Mouse (Mus musculus) hindbrain, postnatal 0 days (tissue): ENCODE measurements around the gene Fam192a. TPM values are rescaled to one million over a fixed set of nuclear protein-coding genes. Genes with fewer than 3 reads are reported as not detected.
A peak's percentile ranks its signal among the peaks of the same experiment; 100 is the strongest.

Source experiments
- ATAC-seq: fragments of 200-750 bp; cut with Nextera tagmentation; 2 replicates; pipeline ENCODE4 v1.8.0; 2017; ENCODE audit warnings: mild to moderate bottlenecking, moderate TSS enrichment, moderate library complexity
- DNase-seq: peaks from one replicate; pipeline ENCODE4 v3.0.0-alpha.2; 2015; ENCODE audit warnings: low spot score
- H3K27ac ChIP-seq: fragments of 300-500 bp; sonication (generic); 2 replicates; pipeline ENCODE4 v1.5.1; 2014; ENCODE audit warnings: mild to moderate bottlenecking
- H3K27me3 ChIP-seq: fragments of 300-500 bp; sonication (generic); 2 replicates; pipeline ENCODE4 v1.6.1; 2014; ENCODE audit warnings: low read length, mixed read lengths; ENCODE audit not compliant: insufficient read depth
- H3K36me3 ChIP-seq: fragments of 300-500 bp; sonication (generic); 2 replicates; pipeline ENCODE4 v1.6.1; 2014; ENCODE audit warnings: low read length, mixed read lengths; ENCODE audit not compliant: insufficient read depth
- H3K4me1 ChIP-seq: fragments of 300-500 bp; sonication (generic); 2 replicates; pipeline ENCODE4 v1.6.1; 2014; ENCODE audit warnings: antibody characterized with exemption, low read length, mixed read lengths; ENCODE audit not compliant: insufficient read depth
- H3K4me2 ChIP-seq: fragments of 300-500 bp; sonication (generic); 2 replicates; pipeline ENCODE4 v1.6.1; 2014; ENCODE audit warnings: low read depth, mild to moderate bottlenecking, low read length, moderate library complexity, mixed read lengths
- H3K4me3 ChIP-seq: fragments of 300-500 bp; sonication (generic); 2 replicates; pipeline ENCODE4 v1.5.1; 2014; ENCODE audit warnings: low read length
- H3K9ac ChIP-seq: fragments of 300-500 bp; sonication (generic); replicated peaks from 2 replicates; pipeline ENCODE4 v1.6.1; 2014; ENCODE audit warnings: mild to moderate bottlenecking, low read length, moderate library complexity, mixed read lengths
- H3K9me3 ChIP-seq: fragments of 300-500 bp; sonication (generic); 2 replicates; pipeline ENCODE4 v1.6.1; 2016; ENCODE audit warnings: low read length, mixed read lengths
- CTCF ChIP-seq: IDR thresholded peaks from 2 replicates; pipeline ENCODE4 v1.5.1; 2016; ENCODE audit warnings: antibody characterized with exemption, control low read depth, low read depth
- WGBS: fragments of 180-500 bp; shearing (Covaris S2); extraction: QIAGEN DNeasy Blood & Tissue Kit; methylation state at CpG from one replicate; pipeline ENCODE4 v1.1.7; 2014; 5-methylcytosine and 5-hydroxymethylcytosine counted together
- polyA plus RNA-seq: library from polyadenylated mRNA; unstranded; fragments of >200 nt; fragmentation: Nextera tagmentation; extraction: Ambion mirVana; gene quantifications from 2 replicates; pipeline ENCODE4 v1.2.1, GENCODE M21; 2015
- total RNA-seq: library from RNA; depleted of rRNA; stranded (reverse); fragments of >200 nt; gene quantifications from 2 replicates; pipeline ENCODE4 v1.2.3, GENCODE M21; 2014; rRNA removed

Fam192a gene
- total RNA-seq (24.4 and 32.7 TPM in 2 replicates), polyA plus RNA-seq (64.6 and 66.9 TPM in 2 replicates)

DNA sequence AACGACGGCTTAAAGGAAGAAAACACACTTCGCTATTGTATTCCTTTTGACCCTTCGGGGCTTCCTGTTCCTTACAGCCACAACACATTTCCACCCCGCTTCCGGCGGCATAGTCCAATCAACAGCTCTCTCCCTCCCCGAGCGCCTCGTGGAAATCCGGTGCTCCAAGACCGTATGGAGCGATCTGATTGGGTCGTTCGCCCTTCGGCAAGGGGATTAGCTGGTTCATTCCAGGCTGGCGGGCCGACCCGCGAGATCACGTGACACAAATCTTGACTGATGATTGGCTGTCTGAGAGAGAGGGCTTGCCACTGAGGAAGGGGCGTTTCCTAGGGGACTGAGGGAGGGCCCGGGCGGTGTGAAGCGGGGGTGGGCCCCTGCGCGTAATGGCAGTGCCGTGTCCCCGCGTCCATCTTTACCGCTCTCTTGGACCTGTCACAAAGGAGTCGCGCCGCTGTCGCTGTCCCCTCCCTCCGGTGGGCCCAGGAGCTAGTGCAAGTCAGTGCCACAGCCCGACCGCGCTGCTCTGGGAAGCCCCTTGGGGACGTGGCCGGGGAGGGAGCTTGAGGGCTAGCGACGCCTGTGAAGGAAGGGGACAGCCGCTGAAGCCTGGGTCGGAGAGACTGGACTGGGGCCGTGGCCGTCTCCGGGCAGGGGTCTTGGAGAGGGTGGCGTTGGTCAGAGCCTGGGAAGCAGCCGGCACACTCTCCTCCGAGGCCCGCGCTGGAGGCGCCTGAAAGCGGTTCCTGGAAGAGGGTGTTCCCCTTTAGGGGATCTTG, at the start of gene Fam192a, which contains the start of gene Rspry1:
TSS of gene Fam192a (minus strand) at position 391 of the 779 bp plus-strand sequence.
TSS of gene Rspry1 (plus strand) at position 331 of the 779 bp plus-strand sequence.
- Histone ChIP-seq H3K9me3 (no peaks in the 10 kb centered on the region), H3K27me3 (no peaks in the 10 kb centered on the region), H3K4me1 (peaks cover 16% of the 10 kb centered on the region; the same call in 1 of the 2 replicates), H3K9ac (peak within 1 kb of the TSS; percentile 93), H3K27ac (peak within 1 kb of the TSS; percentile 97), H3K4me2 (peak within 1 kb of the TSS; percentile 100), H3K36me3 (no peaks in the 10 kb centered on the region), H3K4me3 (peak within 1 kb of the TSS; percentile 98)
- DNase-seq (peak; percentile 100), ATAC-seq (peak; percentile 100)
- WGBS = under 1% methylated on average over 55 of the region's 55 CpGs
- TF ChIP-seq CTCF = no peak

GRCm38 (mm10) chr8:94649496-94649895, 47.7 kb upstream of the Fam192a start:
- 35% methylated on average over 3 of the region's 3 CpGs for WGBS
- H3K9me3 ChIP-seq = no peaks in the 10 kb centered on the region
- ATAC-seq (no peak), DNase-seq (no peak)
- H3K4me2 ChIP-seq = no peak overlapping the region
- no peak overlapping the region for H3K9ac ChIP-seq
- no peaks in the 10 kb centered on the region for H3K27me3 ChIP-seq
- H3K4me1 ChIP-seq = no peaks in the 10 kb centered on the region
- H3K36me3 ChIP-seq = peaks cover 43% of the 10 kb centered on the region
- TF ChIP-seq CTCF = no peak
- no peak overlapping the region for H3K27ac ChIP-seq
- no peak overlapping the region for H3K4me3 ChIP-seq

- WGBS = 84% methylated on average over 3 of the region's 3 CpGs
- Histone ChIP-seq H3K27ac (no peak overlapping the region), H3K9ac (no peak overlapping the region), H3K9me3 (no peaks in the 10 kb centered on the region), H3K27me3 (no peaks in the 10 kb centered on the region), H3K4me3 (no peak overlapping the region), H3K4me2 (no peak overlapping the region), H3K4me1 (no peaks in the 10 kb centered on the region), H3K36me3 (peaks cover 32% of the 10 kb centered on the region)
- DNase-seq (no peak), ATAC-seq (no peak)
- no peak for TF ChIP-seq CTCF
Observed at GRCm38 (mm10) chr8:94646165-94646564, 44.4 kb upstream of the Fam192a start.

DNA sequence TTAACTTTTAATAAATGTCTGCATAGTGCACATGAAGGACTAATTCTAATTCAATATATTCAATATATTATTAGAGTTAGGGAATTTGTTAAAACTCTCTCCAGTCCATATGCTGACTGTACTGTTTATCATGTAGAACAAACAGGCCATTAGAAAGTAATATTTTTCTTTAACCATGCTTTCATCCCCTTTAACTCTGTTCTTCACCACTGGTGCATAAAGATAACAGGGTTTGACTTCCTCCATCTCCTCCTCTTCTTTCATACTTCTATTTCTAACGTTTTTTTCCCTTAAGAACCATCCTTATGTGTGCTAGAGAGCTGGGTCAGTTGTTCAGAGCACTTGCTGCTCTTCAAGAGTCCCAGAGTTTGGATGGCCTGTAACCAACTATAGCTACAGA, 43.4 kb upstream of the Fam192a start:
- TF ChIP-seq CTCF = no peak
- Histone ChIP-seq H3K4me3 (no peak overlapping the region), H3K27ac (no peak overlapping the region), H3K9me3 (no peaks in the 10 kb centered on the region), H3K36me3 (peaks cover 42% of the 10 kb centered on the region), H3K4me1 (no peaks in the 10 kb centered on the region), H3K4me2 (no peak overlapping the region), H3K9ac (no peak overlapping the region), H3K27me3 (no peaks in the 10 kb centered on the region)
- DNase-seq = no peak
- no peak for ATAC-seq
- 64% methylated on average over 1 of the region's 1 CpGs for WGBS

- Histone ChIP-seq H3K9ac (no peak overlapping the region), H3K9me3 (no peaks in the 10 kb centered on the region), H3K4me2 (no peak overlapping the region), H3K27me3 (no peaks in the 10 kb centered on the region), H3K27ac (no peak overlapping the region), H3K4me3 (no peak overlapping the region), H3K4me1 (no peaks in the 10 kb centered on the region), H3K36me3 (peaks cover 60% of the 10 kb centered on the region)
- ATAC-seq (no peak), DNase-seq (peak; percentile 6)
- WGBS = 91% methylated on average over 3 of the region's 3 CpGs
- no peak for TF ChIP-seq CTCF
Observed at GRCm38 (mm10) chr8:94641938-94642337, 40.1 kb upstream of the Fam192a start.

DNA sequence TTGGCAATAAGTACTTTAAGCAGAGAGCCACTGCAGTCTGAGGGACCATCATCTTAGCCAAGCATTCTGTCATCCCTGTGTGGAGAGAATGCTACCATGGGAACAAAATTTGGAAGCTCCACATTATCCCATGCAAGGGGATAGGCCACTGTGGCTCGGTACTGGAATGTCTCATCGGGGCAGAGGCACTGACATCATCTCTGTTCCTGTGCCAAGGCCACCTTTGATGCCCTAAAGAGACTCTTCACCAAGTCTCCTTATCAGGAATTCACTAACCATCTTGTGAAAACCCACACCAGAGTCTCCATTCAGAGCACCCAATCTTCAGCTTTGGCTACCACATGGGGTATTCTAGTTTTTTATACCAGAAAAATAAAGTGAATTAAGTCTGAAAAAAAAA, 39.4 kb upstream of the Fam192a start:
- Histone ChIP-seq H3K27ac (no peak overlapping the region), H3K4me2 (no peak overlapping the region), H3K9ac (no peak overlapping the region), H3K9me3 (no peaks in the 10 kb centered on the region), H3K4me3 (no peak overlapping the region), H3K27me3 (no peaks in the 10 kb centered on the region), H3K4me1 (no peaks in the 10 kb centered on the region), H3K36me3 (peaks cover 60% of the 10 kb centered on the region)
- ATAC-seq (no peak), DNase-seq (no peak)
- TF ChIP-seq CTCF = no peak
- WGBS = 92% methylated on average over 2 of the region's 2 CpGs

GRCm38 (mm10) chr8:94634211-94634610, 32.4 kb upstream of the Fam192a start:
- no peaks in the 10 kb centered on the region for H3K9me3 ChIP-seq
- H3K27ac ChIP-seq = no peak overlapping the region
- ATAC-seq (no peak), DNase-seq (no peak)
- H3K36me3 ChIP-seq = peaks cover 49% of the 10 kb centered on the region
- H3K4me3 ChIP-seq = no peak overlapping the region
- H3K9ac ChIP-seq = no peak overlapping the region
- no peaks in the 10 kb centered on the region for H3K4me1 ChIP-seq
- no peak overlapping the region for H3K4me2 ChIP-seq
- H3K27me3 ChIP-seq = no peaks in the 10 kb centered on the region
- TF ChIP-seq CTCF = no peak
